Mouse (Mus musculus) kidney, adult 9 months (tissue): ENCODE results near the gene Fam122b.
A peak's percentile ranks its signal among the peaks of the same experiment; 100 is the strongest.
"Not testable (repeated sequence)": the region's sequence is repeated elsewhere in the genome, so short reads cannot be mapped to it uniquely, and the experiment has no call there.

Experiments
- DNase-seq: peaks from one replicate; pipeline ENCODE4 v3.0.0; 2022

The Fam122b gene

GRCm38 (mm10) chrX:53269289-53270062 is at the start of gene Fam122b:
TSS of gene Fam122b (minus strand) at chrX:53269805.
- peak; percentile 93 for DNase-seq

- DNase-seq, result no peak
Measured at GRCm38 (mm10) chrX:53287924-53288323, 18.3 kb upstream of the Fam122b start.

- DNase-seq, result no peak
Measured at GRCm38 (mm10) chrX:53273124-53273523, 3.5 kb upstream of the Fam122b start, which contains the start of gene Fam122c. TSS of gene Fam122c (plus strand) at chrX:53273424.

GRCm38 (mm10) chrX:53271628-53272027 is 2.0 kb upstream of the Fam122b start:
- DNase-seq, result not testable (repeated sequence)

- no peak for DNase-seq
Measured at GRCm38 (mm10) chrX:53270063-53270432, 443 bp upstream of the Fam122b start.

GRCm38 (mm10) chrX:53268856-53269255 is 749 bp downstream of the Fam122b start:
- DNase-seq, result peak; percentile 53

GRCm38 (mm10) chrX:53266186-53266585 is 3.4 kb downstream of the Fam122b start:
- no peak for DNase-seq

- peak; percentile 13 for DNase-seq
Measured at GRCm38 (mm10) chrX:53255195-53255594, 14.4 kb downstream of the Fam122b start.

GRCm38 (mm10) chrX:53240011-53240410 is 29.6 kb downstream of the Fam122b start, which contains the start of gene Plac1:
TSS of gene Plac1 (minus strand) at chrX:53240111.
- DNase-seq, result no peak

- DNase-seq, result no peak
Measured at GRCm38 (mm10) chrX:53237971-53238370, 31.6 kb downstream of the Fam122b start.

GRCm38 (mm10) chrX:53236404-53236803 is 33.2 kb downstream of the Fam122b start:
- DNase-seq, result no peak

GRCm38 (mm10) chrX:53233689-53234088 is 35.9 kb downstream of the Fam122b start:
- peak; percentile 7 for DNase-seq

- no peak for DNase-seq
Measured at GRCm38 (mm10) chrX:53231965-53232364, 37.6 kb downstream of the Fam122b start.

- no peak for DNase-seq
Measured at GRCm38 (mm10) chrX:53224353-53224944, 45.2 kb downstream of the Fam122b start.

- no peak for DNase-seq
Measured at GRCm38 (mm10) chrX:53220855-53221254, 48.8 kb downstream of the Fam122b start.

- DNase-seq, result no peak
Measured at GRCm38 (mm10) chrX:53214557-53215229, 54.9 kb downstream of the Fam122b start.

GRCm38 (mm10) chrX:53213838-53214237 is 55.8 kb downstream of the Fam122b start:
- no peak for DNase-seq

- DNase-seq, result no peak
Measured at GRCm38 (mm10) chrX:53212485-53212884, 57.1 kb downstream of the Fam122b start.

GRCm38 (mm10) chrX:53211756-53212483 is 57.7 kb downstream of the Fam122b start:
- DNase-seq, result peak; percentile 39

- DNase-seq, result no peak
Measured at GRCm38 (mm10) chrX:53209431-53209830, 60.2 kb downstream of the Fam122b start.

GRCm38 (mm10) chrX:53204690-53205311 is 64.8 kb downstream of the Fam122b start:
- DNase-seq, result no peak

GRCm38 (mm10) chrX:53201616-53202015 is 68.0 kb downstream of the Fam122b start:
- DNase-seq, result no peak

- no peak for DNase-seq
Measured at GRCm38 (mm10) chrX:53197681-53198080, 71.9 kb downstream of the Fam122b start.
